Mouse (Mus musculus): ENCODE data around the gene Prrc2c. TPM values are rescaled to one million over a fixed set of nuclear protein-coding genes. Genes with fewer than 3 reads are reported as not detected.
A peak's percentile ranks its signal among the peaks of the same experiment; 100 is the strongest.

Prrc2c gene
- polyA plus RNA-seq, 1 experiment, result 35.2 TPM

GRCm38 (mm10) chr1:162771617-162772360 is 31.4 kb upstream of the Prrc2c start:
- H3K4me3 ChIP-seq (ENCODE audit: insufficient read depth, poor library complexity, severe bottlenecking), result no peak overlapping the region
- no peaks in the 10 kb centered on the region for H3K27me3 ChIP-seq (ENCODE audit: control insufficient read depth, insufficient read depth, insufficient read length)
- no peaks in the 10 kb centered on the region for H3K36me3 ChIP-seq (ENCODE audit: control insufficient read depth, insufficient read depth)
- H3K79me3 ChIP-seq (ENCODE audit: low read depth), result no peaks in the 10 kb centered on the region
- TF ChIP-seq CTCF (IDR thresholded peaks at IDR 0.05; ENCODE audit: control insufficient read depth, insufficient read depth, insufficient read length) (no peak), MYOG (IDR thresholded peaks at IDR 0.05; ENCODE audit: control insufficient read depth, extremely low read depth, insufficient read length) (no peak), CEBPB (IDR thresholded peaks at IDR 0.05; ENCODE audit: low read depth) (no peak), FOSL1 (IDR thresholded peaks at IDR 0.05; ENCODE audit: insufficient read depth, low read length, poor library complexity, severe bottlenecking) (no peak), MYOD1 (IDR thresholded peaks at IDR 0.05; ENCODE audit: control insufficient read depth, insufficient read length, low read depth) (no peak), MAX (IDR thresholded peaks at IDR 0.05) (no peak), USF1 (IDR thresholded peaks at IDR 0.05; ENCODE audit: low read depth) (no peak)
- H3K79me2 ChIP-seq (ENCODE audit: control insufficient read depth, insufficient read depth), result no peaks in the 10 kb centered on the region
- no peak overlapping the region for H3ac ChIP-seq (ENCODE audit: control insufficient read depth, insufficient read length, low read depth)

DNA sequence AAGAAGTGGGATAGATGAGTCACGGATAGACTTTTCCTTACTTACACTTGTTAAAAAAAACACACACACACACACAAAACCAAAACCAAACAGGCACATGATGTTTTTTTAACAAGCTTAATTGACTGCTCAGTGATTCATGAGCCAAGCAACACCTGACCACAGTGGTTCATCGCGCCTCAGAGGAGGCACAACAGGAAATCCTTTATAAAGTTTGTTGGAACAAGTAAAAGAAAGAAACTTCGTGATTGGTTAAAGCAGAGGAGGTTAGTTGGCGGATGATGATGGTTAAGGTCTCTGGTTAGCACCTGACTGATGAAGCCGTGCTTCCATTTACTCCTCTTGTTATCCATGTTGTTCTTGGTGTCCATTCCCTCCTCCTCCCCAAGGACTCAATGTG is 11.7 kb upstream of the Prrc2c start:
- no peaks in the 10 kb centered on the region for H3K79me3 ChIP-seq (ENCODE audit: low read depth)
- H3K4me3 ChIP-seq (ENCODE audit: insufficient read depth, poor library complexity, severe bottlenecking), result no peak overlapping the region
- H3K79me2 ChIP-seq (ENCODE audit: control insufficient read depth, insufficient read depth), result no peaks in the 10 kb centered on the region
- TF ChIP-seq MAX (IDR thresholded peaks at IDR 0.05), result no peak
- TF ChIP-seq FOSL1 (IDR thresholded peaks at IDR 0.05; ENCODE audit: insufficient read depth, low read length, poor library complexity, severe bottlenecking), result no peak
- no peak for TF ChIP-seq USF1 (IDR thresholded peaks at IDR 0.05; ENCODE audit: low read depth)
- no peak for TF ChIP-seq MYOG (IDR thresholded peaks at IDR 0.05; ENCODE audit: control insufficient read depth, extremely low read depth, insufficient read length)
- no peak for TF ChIP-seq CEBPB (IDR thresholded peaks at IDR 0.05; ENCODE audit: low read depth)
- TF ChIP-seq CTCF (IDR thresholded peaks at IDR 0.05; ENCODE audit: control insufficient read depth, insufficient read depth, insufficient read length), result no peak
- TF ChIP-seq MYOD1 (IDR thresholded peaks at IDR 0.05; ENCODE audit: control insufficient read depth, insufficient read length, low read depth), result no peak
- H3K27me3 ChIP-seq (ENCODE audit: control insufficient read depth, insufficient read depth, insufficient read length), result no peaks in the 10 kb centered on the region
- H3ac ChIP-seq (ENCODE audit: control insufficient read depth, insufficient read length, low read depth), result no peak overlapping the region
- no peaks in the 10 kb centered on the region for H3K36me3 ChIP-seq (ENCODE audit: control insufficient read depth, insufficient read depth)

DNA sequence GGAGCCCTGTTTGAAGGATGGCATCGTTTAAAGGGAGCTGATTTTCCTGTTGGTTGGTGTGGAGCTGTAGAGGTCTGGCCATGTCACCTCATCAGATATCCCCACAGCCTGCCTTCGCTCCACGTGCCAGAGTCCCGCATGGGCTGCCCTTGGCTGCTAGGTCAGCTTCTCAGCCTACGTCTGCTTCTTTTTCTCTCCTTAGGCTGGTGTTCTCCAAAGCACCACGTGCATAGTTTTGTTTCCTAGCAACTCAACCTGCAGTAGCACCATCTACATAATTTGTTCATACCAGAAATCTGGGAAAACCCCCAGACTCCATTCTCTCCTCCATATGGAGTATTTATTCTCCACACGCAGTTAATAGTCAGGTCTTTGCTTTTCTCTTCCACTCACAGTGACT is 9.3 kb upstream of the Prrc2c start:
- Histone ChIP-seq H3K4me3 (ENCODE audit: insufficient read depth, poor library complexity, severe bottlenecking) (no peak overlapping the region), H3K27me3 (ENCODE audit: control insufficient read depth, insufficient read depth, insufficient read length) (no peaks in the 10 kb centered on the region), H3K36me3 (ENCODE audit: control insufficient read depth, insufficient read depth) (no peaks in the 10 kb centered on the region)

DNA sequence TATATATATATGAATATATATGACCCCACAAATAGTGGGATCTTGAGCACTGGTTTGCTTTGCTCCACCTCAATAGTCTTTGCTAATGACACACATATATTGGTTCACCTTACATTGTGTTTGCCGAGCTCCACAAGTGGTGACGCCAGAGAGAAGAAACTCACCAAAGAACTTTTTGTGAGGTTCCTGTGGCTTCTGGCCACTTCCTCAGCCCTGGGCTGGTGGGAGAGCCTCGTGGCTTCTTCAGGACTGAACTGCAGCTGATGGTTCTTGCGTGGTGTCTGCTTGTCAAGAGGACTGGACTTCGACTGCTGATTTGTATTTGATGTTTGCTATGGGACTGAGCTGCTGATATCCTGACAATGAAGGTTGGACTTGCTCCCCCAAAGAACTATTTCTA is 8.4 kb upstream of the Prrc2c start:
- Histone ChIP-seq H3K4me3 (ENCODE audit: insufficient read depth, poor library complexity, severe bottlenecking) (no peak overlapping the region), H3K36me3 (ENCODE audit: control insufficient read depth, insufficient read depth) (no peaks in the 10 kb centered on the region), H3K79me2 (ENCODE audit: control insufficient read depth, insufficient read depth) (no peaks in the 10 kb centered on the region), H3K79me3 (ENCODE audit: low read depth) (no peaks in the 10 kb centered on the region), H3ac (ENCODE audit: control insufficient read depth, insufficient read length, low read depth) (no peak overlapping the region), H3K27me3 (ENCODE audit: control insufficient read depth, insufficient read depth, insufficient read length) (no peaks in the 10 kb centered on the region)
- TF ChIP-seq CTCF (IDR thresholded peaks at IDR 0.05; ENCODE audit: control insufficient read depth, insufficient read depth, insufficient read length) (no peak), USF1 (IDR thresholded peaks at IDR 0.05; ENCODE audit: low read depth) (no peak), MYOG (IDR thresholded peaks at IDR 0.05; ENCODE audit: control insufficient read depth, extremely low read depth, insufficient read length) (no peak), MAX (IDR thresholded peaks at IDR 0.05) (no peak), FOSL1 (IDR thresholded peaks at IDR 0.05; ENCODE audit: insufficient read depth, low read length, poor library complexity, severe bottlenecking) (no peak), MYOD1 (IDR thresholded peaks at IDR 0.05; ENCODE audit: control insufficient read depth, insufficient read length, low read depth) (no peak), CEBPB (IDR thresholded peaks at IDR 0.05; ENCODE audit: low read depth) (no peak)

More for the DNA sequence above, 9.3 kb upstream of the Prrc2c start:
- TF ChIP-seq MAX (IDR thresholded peaks at IDR 0.05), result no peak
- no peak for TF ChIP-seq MYOG (IDR thresholded peaks at IDR 0.05; ENCODE audit: control insufficient read depth, extremely low read depth, insufficient read length)
- TF ChIP-seq CTCF (IDR thresholded peaks at IDR 0.05; ENCODE audit: control insufficient read depth, insufficient read depth, insufficient read length), result no peak
- TF ChIP-seq FOSL1 (IDR thresholded peaks at IDR 0.05; ENCODE audit: insufficient read depth, low read length, poor library complexity, severe bottlenecking), result no peak
- TF ChIP-seq CEBPB (IDR thresholded peaks at IDR 0.05; ENCODE audit: low read depth), result no peak
- no peak for TF ChIP-seq MYOD1 (IDR thresholded peaks at IDR 0.05; ENCODE audit: control insufficient read depth, insufficient read length, low read depth)
- TF ChIP-seq USF1 (IDR thresholded peaks at IDR 0.05; ENCODE audit: low read depth), result no peak
- no peaks in the 10 kb centered on the region for H3K79me2 ChIP-seq (ENCODE audit: control insufficient read depth, insufficient read depth)
- no peak overlapping the region for H3ac ChIP-seq (ENCODE audit: control insufficient read depth, insufficient read length, low read depth)
- no peaks in the 10 kb centered on the region for H3K79me3 ChIP-seq (ENCODE audit: low read depth)

GRCm38 (mm10) chr1:162739831-162740394 is 443 bp downstream of the Prrc2c start:
- H3K36me3 ChIP-seq (ENCODE audit: control insufficient read depth, insufficient read depth), result peaks cover 23% of the 10 kb centered on the region
- peak overlapping the region; percentile 95 for H3ac ChIP-seq (ENCODE audit: control insufficient read depth, insufficient read length, low read depth)
- peak overlapping the region; percentile 97 for H3K4me3 ChIP-seq (ENCODE audit: insufficient read depth, poor library complexity, severe bottlenecking)
- peaks cover 55% of the 10 kb centered on the region for H3K79me2 ChIP-seq (ENCODE audit: control insufficient read depth, insufficient read depth)
- TF ChIP-seq MAX (IDR thresholded peaks at IDR 0.05), result no peak
- no peaks in the 10 kb centered on the region for H3K27me3 ChIP-seq (ENCODE audit: control insufficient read depth, insufficient read depth, insufficient read length)
- H3K79me3 ChIP-seq (ENCODE audit: low read depth), result peaks cover 53% of the 10 kb centered on the region

Measured in C2C12 (cell line).